Mouse (Mus musculus) heart, postnatal 25 days (tissue): Measurements from ENCODE around the gene Ift43. TPM values are rescaled to one million over a fixed set of nuclear protein-coding genes. Genes with fewer than 3 reads are reported as not detected.
A peak's percentile ranks its signal among the peaks of the same experiment; 100 is the strongest.

Experiments
- DNase-seq: peaks from one replicate; pipeline ENCODE4 v3.0.0; 2022; ENCODE audit warnings: low spot score
- intact Hi-C: fragments of 180-260 bp; cut with DNase I; formaldehyde crosslinking; loops from one replicate; pipeline ENCODE4 v1.15.1; 2025
- total RNA-seq, 2 experiments: library from RNA; stranded (reverse); gene quantifications; 2 replicates each; pipeline ENCODE4 v1.2.3; 2021

Gene Ift43
- total RNA-seq, 2 experiments from 2014 or later: 23.0 to 24.5 TPM

DNA sequence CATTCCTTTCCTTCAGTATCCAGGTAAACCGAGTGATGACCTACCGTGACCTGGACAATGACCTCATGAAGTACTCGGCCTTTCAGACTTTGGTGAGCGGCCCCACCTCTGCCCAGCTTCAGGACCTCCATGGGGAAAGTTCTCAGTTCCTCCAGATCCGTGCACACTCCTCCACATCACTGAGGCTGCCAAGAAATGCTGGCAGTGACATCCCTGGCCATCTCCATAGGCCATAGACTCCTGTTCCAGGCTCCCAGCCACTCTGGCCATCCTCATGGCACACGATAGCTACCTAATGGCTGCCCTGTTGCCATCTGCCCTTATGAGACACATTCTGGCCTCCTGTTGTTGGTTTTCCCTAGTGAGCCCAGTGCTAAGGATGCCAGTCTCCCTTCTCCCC lies 79.1 kb downstream of the Ift43 start:
- intact Hi-C loops: no loop called here
- DNase-seq: no peak

DNA sequence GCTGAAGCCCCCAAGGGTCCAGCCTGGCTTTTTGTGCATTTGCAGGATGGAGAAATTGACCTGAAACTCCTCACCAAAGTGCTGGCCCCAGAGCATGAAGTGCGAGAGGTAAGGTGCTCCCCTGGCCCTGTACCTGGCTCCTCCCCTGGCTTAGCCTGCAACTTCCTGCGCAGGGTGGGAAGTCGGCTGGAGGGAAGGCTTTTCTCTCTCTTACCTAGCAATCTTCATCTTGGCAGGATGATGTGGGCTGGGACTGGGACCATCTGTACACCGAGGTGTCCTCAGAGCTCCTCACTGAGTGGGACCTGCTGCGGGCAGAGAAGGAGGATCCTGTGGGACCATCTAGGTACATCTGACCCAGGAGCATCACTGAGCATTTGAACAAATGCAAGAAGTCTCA lies 79.6 kb downstream of the Ift43 start:
- intact Hi-C loops: no loop called here
- no peak for DNase-seq

GRCm38 (mm10) chr12:86162890-86163816 lies 80.8 kb downstream of the Ift43 start:
- no peak for DNase-seq
- intact Hi-C loops: no loop called here

DNA sequence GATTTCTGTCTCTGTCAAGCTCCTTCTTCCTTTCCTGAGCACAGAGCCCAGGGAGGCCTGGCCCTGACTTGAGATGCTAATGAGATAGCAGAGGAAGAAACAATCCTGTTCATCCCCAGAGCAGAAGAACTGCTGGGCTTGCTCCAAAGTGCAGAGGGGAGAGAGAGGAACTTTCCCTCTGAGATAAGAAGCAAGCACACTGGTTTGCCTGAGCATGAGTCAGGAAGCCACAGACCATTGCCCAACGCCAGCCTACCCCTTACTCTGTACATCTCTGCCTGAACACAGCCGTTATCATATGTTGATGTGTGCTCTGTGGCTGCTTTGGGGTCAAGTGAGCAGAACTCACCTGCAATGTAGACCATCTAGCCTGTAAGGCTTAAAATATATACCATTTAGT lies 83.9 kb downstream of the Ift43 start:
- intact Hi-C loops: no loop called here
- DNase-seq: no peak

DNA sequence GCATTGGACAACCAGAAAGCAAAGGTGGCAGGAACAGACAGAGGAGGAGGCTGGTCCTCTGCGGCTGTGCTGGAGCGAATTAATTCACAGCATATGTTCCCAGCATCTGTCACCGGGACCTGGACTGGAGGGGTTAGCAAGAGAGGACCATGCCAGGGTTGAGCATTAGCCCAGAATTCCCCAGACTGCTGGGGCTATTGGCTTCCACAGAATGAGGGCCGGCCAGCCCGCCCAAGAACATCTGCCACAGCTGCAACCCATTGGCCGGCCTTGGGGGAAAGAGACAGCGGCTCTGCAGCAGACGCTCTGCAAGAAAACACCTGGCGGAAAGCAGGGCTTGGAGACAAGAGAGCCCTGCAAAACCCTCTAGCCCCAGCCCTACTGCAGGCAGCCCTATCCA lies 84.7 kb downstream of the Ift43 start:
- DNase-seq: peak; percentile 47
- intact Hi-C loops: no loop called here

GRCm38 (mm10) chr12:86168712-86169111 lies 86.4 kb downstream of the Ift43 start:
- intact Hi-C loops: no loop called here
- no peak for DNase-seq

- no peak for DNase-seq
- intact Hi-C loops: no loop called here
These were observed 86.9 kb downstream of the Ift43 start for GRCm38 (mm10) chr12:86169195-86169594.

DNA sequence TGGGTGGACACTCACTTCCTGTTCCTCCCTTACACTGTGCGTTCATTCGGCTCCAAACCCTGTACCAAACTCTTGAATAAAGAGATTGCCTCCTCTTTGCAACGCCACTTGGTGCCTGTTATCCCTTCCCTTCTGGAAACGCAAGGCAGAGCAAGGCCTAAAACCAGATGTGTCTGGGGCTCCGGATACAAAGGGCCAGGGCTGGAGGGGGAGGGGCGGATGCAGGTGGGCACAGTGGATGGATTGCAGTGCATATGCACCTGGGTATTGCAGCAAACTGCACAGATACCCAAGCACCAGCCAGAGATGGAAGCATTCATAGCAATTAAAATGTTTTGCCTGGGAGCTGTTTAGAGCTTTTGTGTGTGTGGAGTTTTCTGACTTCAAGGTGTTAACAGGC lies 91.0 kb downstream of the Ift43 start:
- intact Hi-C loops: no loop called here
- DNase-seq: no peak

- DNase-seq: no peak
- intact Hi-C loops: no loop called here
These were observed 92.0 kb downstream of the Ift43 start for GRCm38 (mm10) chr12:86174369-86174768.

DNA sequence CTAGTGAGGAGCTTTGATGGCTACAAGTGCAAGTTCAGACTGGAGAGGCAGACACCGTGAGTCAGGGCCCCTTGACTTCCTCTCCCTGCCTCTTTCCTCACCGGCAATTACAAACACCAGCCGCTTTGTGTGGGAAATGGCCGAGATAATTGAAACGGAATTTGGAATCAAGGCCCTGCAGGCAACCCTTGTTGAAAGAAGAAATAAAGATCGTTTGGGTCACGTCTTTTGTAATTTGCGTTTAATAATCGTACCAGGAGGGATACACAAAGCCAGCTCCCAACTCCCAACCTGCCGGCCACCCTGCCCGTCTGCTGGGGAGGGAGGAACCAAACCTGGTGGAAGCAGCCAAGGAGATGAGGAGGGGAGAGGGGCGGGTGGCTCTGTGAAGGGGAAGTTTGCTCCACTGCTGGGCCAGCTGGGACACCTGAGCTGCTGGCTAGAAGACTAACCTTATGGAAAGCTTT lies 93.2 kb downstream of the Ift43 start:
- intact Hi-C loops: no loop called here
- DNase-seq: no peak

- DNase-seq: no peak
- intact Hi-C loops: no loop called here
These were observed 94.5 kb downstream of the Ift43 start for GRCm38 (mm10) chr12:86176675-86177339.

DNA sequence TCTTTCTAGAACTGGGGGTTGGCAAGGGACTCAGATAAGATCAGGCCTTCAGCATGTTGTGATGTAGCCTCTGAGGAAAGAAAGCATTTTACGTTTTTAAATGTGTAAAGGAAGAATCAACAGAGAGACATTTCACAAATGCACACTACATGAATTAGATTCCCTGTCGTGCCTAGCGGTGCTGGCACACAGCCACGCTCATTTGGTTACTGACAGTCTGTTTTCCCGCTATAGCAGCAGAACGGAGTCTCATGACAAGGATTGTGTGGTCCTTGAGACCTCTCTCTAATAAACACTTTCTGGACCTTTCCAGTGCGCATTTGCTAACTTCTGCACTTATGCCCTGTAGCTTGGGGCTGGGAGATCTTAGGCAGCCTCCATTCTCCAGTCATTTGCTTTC lies 96.9 kb downstream of the Ift43 start:
- intact Hi-C loops: no loop called here

DNA sequence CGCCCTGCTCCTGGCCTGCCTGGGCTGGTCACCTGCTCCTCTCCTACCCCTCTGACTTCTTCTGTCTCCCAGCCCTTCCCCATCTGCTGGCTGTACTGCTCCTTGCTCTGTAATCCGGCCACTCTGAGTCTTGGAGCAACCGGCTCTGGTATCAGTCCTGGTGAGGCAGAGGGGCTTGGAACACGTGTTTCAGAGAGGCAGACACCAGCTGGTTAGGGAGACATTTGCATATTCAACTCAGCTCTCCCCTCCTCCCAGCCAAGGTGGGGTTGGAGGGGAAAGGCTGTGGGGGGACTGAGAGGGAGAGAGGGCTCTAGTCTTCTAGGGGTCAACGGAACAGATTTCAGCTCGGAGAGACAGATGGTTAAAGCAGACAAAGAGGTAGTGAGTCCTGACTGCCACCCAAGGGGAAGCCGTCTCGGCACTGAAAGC lies 99.0 kb downstream of the Ift43 start:
- no peak for DNase-seq
- intact Hi-C loops: no loop called here

More for the DNA sequence above, 96.9 kb downstream of the Ift43 start:
- no peak for DNase-seq

- DNase-seq: no peak
- intact Hi-C loops: no loop called here
These were observed 99.5 kb downstream of the Ift43 start for GRCm38 (mm10) chr12:86181879-86182278.

GRCm38 (mm10) chr12:86182414-86182813 lies 100.1 kb downstream of the Ift43 start:
- intact Hi-C loops: no loop called here
- DNase-seq: no peak

DNA sequence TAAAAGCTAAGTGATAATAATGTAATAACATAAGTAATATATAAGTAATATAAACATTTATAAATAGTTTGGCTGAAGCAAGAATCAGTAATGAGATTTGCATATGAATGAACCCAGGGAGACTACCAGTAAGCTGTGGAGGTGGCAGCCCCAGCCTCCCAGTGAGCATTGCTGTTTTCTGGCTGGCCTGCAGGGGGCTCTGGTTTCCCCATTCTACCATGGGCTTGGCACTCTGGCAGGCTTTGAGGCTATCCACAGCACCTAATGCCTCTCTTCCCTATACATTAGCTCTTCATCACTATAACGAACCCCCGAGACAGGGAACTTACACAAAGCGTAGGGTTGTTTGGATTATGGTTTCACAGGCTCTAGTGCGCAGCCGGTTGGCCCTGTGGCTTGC lies 105.8 kb downstream of the Ift43 start:
- intact Hi-C loops: no loop called here
- DNase-seq: no peak

DNA sequence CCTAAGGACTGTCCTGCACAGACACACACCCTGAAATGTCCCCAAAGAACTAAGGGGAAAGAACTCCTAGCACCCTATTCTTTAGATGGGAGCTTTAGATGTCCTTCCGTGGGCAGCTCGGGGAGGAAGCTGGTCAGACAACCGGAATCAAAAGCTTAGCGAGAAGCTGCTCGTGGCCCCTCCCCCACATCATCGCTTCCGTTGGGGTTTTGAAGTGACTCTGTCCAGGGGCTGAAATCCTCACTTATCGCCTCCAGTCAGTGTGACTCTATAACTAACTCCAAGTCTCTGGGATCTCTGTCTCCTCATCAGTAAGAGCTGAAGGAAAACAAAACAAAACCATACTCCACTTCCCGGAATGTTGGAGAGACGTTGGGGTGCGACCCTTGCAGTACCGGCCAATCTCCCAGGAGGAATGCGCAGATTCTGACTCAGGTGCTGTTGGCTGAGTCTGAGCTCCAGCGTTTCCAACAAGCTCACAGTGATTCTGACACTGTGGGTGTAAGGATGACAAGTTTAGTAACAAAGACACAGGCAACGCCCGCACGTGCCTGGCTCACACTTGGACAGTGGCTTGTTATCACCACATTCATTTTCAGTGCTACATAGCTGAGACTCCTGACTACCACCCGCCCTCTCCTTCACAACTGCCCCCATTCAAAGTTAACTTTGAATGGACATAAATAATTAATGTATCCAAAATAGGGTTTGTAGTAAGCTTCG lies 107.4 kb downstream of the Ift43 start:
- DNase-seq: no peak
- intact Hi-C loops: no loop called here

GRCm38 (mm10) chr12:86192036-86192449 lies 109.7 kb downstream of the Ift43 start:
- no peak for DNase-seq
- intact Hi-C loops: no loop called here

- intact Hi-C loops: no loop called here
- DNase-seq: no peak
These were observed 114.6 kb downstream of the Ift43 start for GRCm38 (mm10) chr12:86196944-86197343.

- intact Hi-C loops: no loop called here
- no peak for DNase-seq
These were observed 121.2 kb downstream of the Ift43 start for GRCm38 (mm10) chr12:86203443-86204057.
